Mouse (Mus musculus) cortical plate, adult 2 months (tissue): Measurements from ENCODE around the gene Snai1.

ENCODE experiments used
- CTCF ChIP-seq: fragments of 200-500 bp; IDR thresholded peaks from 2 replicates; pipeline ENCODE4 v1.5.1; 2011; ENCODE audit warnings: mild to moderate bottlenecking, control low read depth, low read length; ENCODE audit not compliant: insufficient read depth; ENCODE audit errors: extremely low read depth
- POLR2A ChIP-seq: fragments of 200-500 bp; IDR thresholded peaks from 2 replicates; pipeline ENCODE4 v1.6.1; 2011; ENCODE audit warnings: mild to moderate bottlenecking, low read length, control low read depth; ENCODE audit not compliant: insufficient read depth; ENCODE audit errors: extremely low read depth

DNA sequence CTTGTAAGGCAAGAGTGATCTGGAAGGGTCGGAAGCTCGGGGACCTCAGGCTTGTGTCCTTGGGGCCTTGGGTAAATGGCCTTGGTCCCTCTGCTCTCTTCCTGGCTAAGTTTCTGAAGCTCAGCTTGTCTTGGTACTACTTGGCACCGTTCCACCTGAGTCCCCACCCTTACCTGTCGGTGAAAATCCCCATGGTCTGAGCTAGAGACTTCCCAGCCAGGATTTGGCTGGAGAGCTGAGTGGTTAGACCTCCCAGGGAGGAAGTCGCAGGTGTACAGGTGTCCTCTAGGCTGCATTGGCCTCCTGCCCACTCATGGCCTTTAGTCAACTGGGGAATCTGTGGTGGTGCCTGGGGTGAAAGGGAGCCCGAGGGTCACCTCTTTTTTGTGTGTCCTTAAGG lies 32.8 kb downstream of the Snai1 start:
- TF ChIP-seq CTCF (no peak), POLR2A (no peak)
